Mouse (Mus musculus): ENCODE data around the gene Vamp8.

- TF ChIP-seq POLR2A (IDR thresholded peaks at IDR 0.05; ENCODE audit: borderline replicate concordance, insufficient read depth, low read length): no peak
- TF ChIP-seq CTCF (IDR thresholded peaks at IDR 0.05; ENCODE audit: borderline replicate concordance, insufficient read depth, low read depth, low read length): no peak
Observed at GRCm38 (mm10) chr6:72390795-72391521, 455 bp upstream of the Vamp8 start.
